Mouse (Mus musculus) kidney, adult 2 months (tissue): ENCODE measurements at regions not wholly inside any gene's neighbourhood (a gene's known extent, or its start where the extent isn't known, plus 50 kb on each side); places are given as distances from the start of the nearest gene placed in this dataset.

Source experiments
- DNase-seq: peaks from one replicate; pipeline ENCODE4 v3.0.0; 2021
- H3K27ac ChIP-seq: fragments of 200-500 bp; 2 replicates; pipeline ENCODE4 v1.5.1; 2012; ENCODE audit warnings: low read depth, low read length, control low read depth, inconsistent platforms; ENCODE audit not compliant: insufficient read depth
- H3K27me3 ChIP-seq: fragments of 200-500 bp; replicated peaks from 2 replicates; pipeline ENCODE4 v1.6.1; 2012; ENCODE audit warnings: mild to moderate bottlenecking, moderate library complexity, low read length, inconsistent platforms; ENCODE audit not compliant: control insufficient read depth, insufficient read depth
- H3K36me3 ChIP-seq: fragments of 200-500 bp; 2 replicates; pipeline ENCODE4 v1.6.1; 2012; ENCODE audit warnings: mild to moderate bottlenecking, moderate library complexity, low read length, inconsistent platforms; ENCODE audit not compliant: control insufficient read depth, insufficient read depth
- H3K4me1 ChIP-seq: fragments of 200-500 bp; 2 replicates; pipeline ENCODE4 v1.6.1; 2011; ENCODE audit warnings: low read length; ENCODE audit not compliant: control insufficient read depth, insufficient read depth
- H3K4me3 ChIP-seq: fragments of 200-500 bp; 2 replicates; pipeline ENCODE4 v1.5.1; 2011; ENCODE audit warnings: mild to moderate bottlenecking, low read depth, low read length, control low read depth; ENCODE audit not compliant: insufficient read depth
- CTCF ChIP-seq: fragments of 200-500 bp; conservative IDR thresholded peaks from 2 replicates; pipeline ENCODE4 v1.5.1; 2011; ENCODE audit warnings: low read depth, mild to moderate bottlenecking, control low read depth, low read length, moderate library complexity, mixed read lengths; ENCODE audit not compliant: insufficient read depth, insufficient read length
- POLR2A ChIP-seq: fragments of 200-500 bp; IDR thresholded peaks from one replicate; pipeline ENCODE4 v1.6.1; 2011; ENCODE audit warnings: low read depth, low read length, control low read depth
- WGBS: fragments of 180-500 bp; shearing (Covaris S2); methylation state at CpG from one replicate; pipeline ENCODE4 v1.1.7; 2018; 5-methylcytosine and 5-hydroxymethylcytosine counted together

- Histone ChIP-seq H3K4me3 (no peak overlapping the region), H3K36me3 (no peaks in the 10 kb centered on the region), H3K27me3 (no peaks in the 10 kb centered on the region), H3K27ac (no peak overlapping the region), H3K4me1 (no peaks in the 10 kb centered on the region)
- TF ChIP-seq POLR2A = no peak
- TF ChIP-seq CTCF = no peak
- peak; percentile 90 for DNase-seq
- WGBS = 15% methylated on average over 11 of the region's 11 CpGs
These were observed 225.2 kb upstream of the Myocd start for GRCm38 (mm10) chr11:65495034-65495433.

- no peak for DNase-seq
- Histone ChIP-seq H3K27me3 (no peaks in the 10 kb centered on the region), H3K36me3 (no peaks in the 10 kb centered on the region), H3K4me1 (no peaks in the 10 kb centered on the region), H3K4me3 (no peak overlapping the region), H3K27ac (no peak overlapping the region)
- TF ChIP-seq POLR2A = no peak
- TF ChIP-seq CTCF = no peak
- 86% methylated on average over 3 of the region's 3 CpGs for WGBS
These were observed 220.6 kb upstream of the Myocd start for GRCm38 (mm10) chr11:65490426-65490825.

GRCm38 (mm10) chr11:65475821-65476540, 206.2 kb upstream of the Myocd start:
- no peak overlapping the region for H3K27ac ChIP-seq
- H3K36me3 ChIP-seq = no peaks in the 10 kb centered on the region
- no peaks in the 10 kb centered on the region for H3K4me1 ChIP-seq
- H3K4me3 ChIP-seq = no peak overlapping the region
- DNase-seq = no peak
- H3K27me3 ChIP-seq = no peaks in the 10 kb centered on the region
- WGBS = 76% methylated on average over 18 of the region's 18 CpGs
- no peak for TF ChIP-seq POLR2A
- no peak for TF ChIP-seq CTCF

- WGBS = 69% methylated on average over 12 of the region's 12 CpGs
- TF ChIP-seq CTCF (no peak), POLR2A (no peak)
- DNase-seq = peak; percentile 31
- Histone ChIP-seq H3K27me3 (no peaks in the 10 kb centered on the region), H3K4me3 (no peak overlapping the region), H3K36me3 (no peaks in the 10 kb centered on the region), H3K4me1 (no peaks in the 10 kb centered on the region), H3K27ac (no peak overlapping the region)
These were observed 205.5 kb upstream of the Myocd start for GRCm38 (mm10) chr11:65475302-65475701.

- Histone ChIP-seq H3K4me1 (no peaks in the 10 kb centered on the region), H3K4me3 (no peak overlapping the region), H3K27me3 (no peaks in the 10 kb centered on the region), H3K27ac (no peak overlapping the region), H3K36me3 (no peaks in the 10 kb centered on the region)
- TF ChIP-seq POLR2A = no peak
- 86% methylated on average over 9 of the region's 9 CpGs for WGBS
- no peak for DNase-seq
These were observed 200.3 kb upstream of the Myocd start for GRCm38 (mm10) chr11:65469762-65470741.

GRCm38 (mm10) chr11:65461044-65461443, 191.3 kb upstream of the Myocd start:
- H3K27ac ChIP-seq = no peak overlapping the region
- WGBS = 66% methylated on average over 4 of the region's 4 CpGs
- H3K4me3 ChIP-seq = no peak overlapping the region
- H3K4me1 ChIP-seq = no peaks in the 10 kb centered on the region
- TF ChIP-seq POLR2A (no peak), CTCF (no peak)
- H3K36me3 ChIP-seq = no peaks in the 10 kb centered on the region
- no peaks in the 10 kb centered on the region for H3K27me3 ChIP-seq
- DNase-seq = no peak

- TF ChIP-seq CTCF (no peak), POLR2A (no peak)
- 80% methylated on average over 3 of the region's 3 CpGs for WGBS
- no peak for DNase-seq
- H3K27ac ChIP-seq = no peak overlapping the region
- no peak overlapping the region for H3K4me3 ChIP-seq
- no peaks in the 10 kb centered on the region for H3K4me1 ChIP-seq
- no peaks in the 10 kb centered on the region for H3K27me3 ChIP-seq
- no peaks in the 10 kb centered on the region for H3K36me3 ChIP-seq
These were observed 178.6 kb upstream of the Myocd start for GRCm38 (mm10) chr11:65448436-65448835.
